Mouse (Mus musculus): ENCODE data around the gene Ntn1.

Ntn1 gene

GRCm38 (mm10) chr11:68210714-68211113 is 189.9 kb downstream of the Ntn1 start:
- DNase-seq, result no peak

GRCm38 (mm10) chr11:68209506-68209905 is 191.1 kb downstream of the Ntn1 start:
- DNase-seq, result no peak

- peak in 1 of 2 experiments; percentile 56 for DNase-seq
Observed at GRCm38 (mm10) chr11:68208582-68208981, 192.0 kb downstream of the Ntn1 start.

GRCm38 (mm10) chr11:68208023-68208422 is 192.6 kb downstream of the Ntn1 start:
- DNase-seq, result no peak

- peak; percentile 36 to 63 for DNase-seq
Observed at GRCm38 (mm10) chr11:68205572-68206229, 194.9 kb downstream of the Ntn1 start.

GRCm38 (mm10) chr11:68204407-68204806 is 196.2 kb downstream of the Ntn1 start:
- DNase-seq, result no peak

- no peak for DNase-seq
Observed at GRCm38 (mm10) chr11:68203658-68204315, 196.8 kb downstream of the Ntn1 start.

GRCm38 (mm10) chr11:68202561-68202960 is 198.1 kb downstream of the Ntn1 start:
- DNase-seq, result no peak

- DNase-seq, result no peak
Observed at GRCm38 (mm10) chr11:68201811-68202459, 198.7 kb downstream of the Ntn1 start.

GRCm38 (mm10) chr11:68201063-68201462 is 199.6 kb downstream of the Ntn1 start:
- no peak for DNase-seq

GRCm38 (mm10) chr11:68200500-68200899 is 200.1 kb downstream of the Ntn1 start:
- no peak for DNase-seq

- no peak for DNase-seq
Observed at GRCm38 (mm10) chr11:68199801-68200423, 200.7 kb downstream of the Ntn1 start.

- DNase-seq, result no peak
Observed at GRCm38 (mm10) chr11:68199103-68199502, 201.5 kb downstream of the Ntn1 start.

- DNase-seq, result no peak
Observed at GRCm38 (mm10) chr11:68198696-68199095, 201.9 kb downstream of the Ntn1 start.

GRCm38 (mm10) chr11:68197471-68197870 is 203.2 kb downstream of the Ntn1 start:
- DNase-seq, result no peak

GRCm38 (mm10) chr11:68196566-68196965 is 204.1 kb downstream of the Ntn1 start:
- DNase-seq, result no peak

GRCm38 (mm10) chr11:68195693-68196176 is 204.9 kb downstream of the Ntn1 start:
- DNase-seq, result peak in 1 of 2 experiments; percentile 27

GRCm38 (mm10) chr11:68195168-68195567 is 205.5 kb downstream of the Ntn1 start:
- DNase-seq, result no peak

- DNase-seq, result no peak
Observed at GRCm38 (mm10) chr11:68190849-68191248, 209.8 kb downstream of the Ntn1 start.

- DNase-seq, result no peak
Observed at GRCm38 (mm10) chr11:68188695-68189201, 211.9 kb downstream of the Ntn1 start.

- peak; percentile 31 to 55 for DNase-seq
Observed at GRCm38 (mm10) chr11:68187242-68187641, 213.4 kb downstream of the Ntn1 start.

GRCm38 (mm10) chr11:68185647-68186046 is 215.0 kb downstream of the Ntn1 start:
- DNase-seq, result no peak

- DNase-seq, result no peak
Observed at GRCm38 (mm10) chr11:68177415-68177814, 223.2 kb downstream of the Ntn1 start.
